Mouse (Mus musculus) C2C12 (cell line): ENCODE results near the gene Efna3. TPM values are rescaled to one million over a fixed set of nuclear protein-coding genes. Genes with fewer than 3 reads are reported as not detected.

Experiments used
- H3K27me3 ChIP-seq: one replicate; pipeline ENCODE4 v1.6.1; 2011; ENCODE audit not compliant: control insufficient read depth, insufficient read depth, insufficient read length
- H3K36me3 ChIP-seq: one replicate; pipeline ENCODE4 v1.6.1; 2011; ENCODE audit not compliant: control insufficient read depth, insufficient read depth
- H3K4me3 ChIP-seq: one replicate; pipeline ENCODE4 v1.5.1; 2011; ENCODE audit warnings: mild to moderate bottlenecking, control low read depth; ENCODE audit not compliant: poor library complexity, insufficient read depth, severe bottlenecking
- H3K79me2 ChIP-seq: one replicate; pipeline ENCODE4 v1.6.1; 2011; ENCODE audit not compliant: control insufficient read depth, insufficient read depth
- H3K79me3 ChIP-seq: one replicate; pipeline ENCODE4 v1.6.1; 2011; ENCODE audit warnings: low read depth, control low read depth
- H3ac ChIP-seq: one replicate; pipeline ENCODE3; 2011; ENCODE audit warnings: low read depth; ENCODE audit not compliant: control insufficient read depth, insufficient read length
- CEBPB ChIP-seq: IDR thresholded peaks from one replicate; pipeline ENCODE4 v1.6.1; 2011; ENCODE audit warnings: low read depth, mild to moderate bottlenecking, control low read depth, moderate library complexity
- CTCF ChIP-seq: IDR thresholded peaks from one replicate; pipeline ENCODE4 v1.5.1; 2011; ENCODE audit not compliant: control insufficient read depth, insufficient read depth, insufficient read length
- FOSL1 ChIP-seq: IDR thresholded peaks from one replicate; pipeline ENCODE4 v1.8.0; 2011; ENCODE audit warnings: mild to moderate bottlenecking, low read length; ENCODE audit not compliant: poor library complexity, insufficient read depth, severe bottlenecking
- MAX ChIP-seq: IDR thresholded peaks from one replicate; pipeline ENCODE4 v1.6.1; 2011; ENCODE audit warnings: mild to moderate bottlenecking, control low read depth
- MYOD1 ChIP-seq: IDR thresholded peaks from one replicate; pipeline ENCODE4 v1.6.1; 2011; ENCODE audit warnings: low read depth; ENCODE audit not compliant: control insufficient read depth, insufficient read length
- MYOG ChIP-seq: IDR thresholded peaks from one replicate; pipeline ENCODE4 v1.6.1; 2011; ENCODE audit not compliant: control insufficient read depth, insufficient read length; ENCODE audit errors: extremely low read depth
- USF1 ChIP-seq: IDR thresholded peaks from one replicate; pipeline ENCODE4 v1.6.1; 2011; ENCODE audit warnings: low read depth, mild to moderate bottlenecking, control low read depth, moderate library complexity
- polyA plus RNA-seq: library from polyadenylated mRNA; unstranded; fragments of >200 nt; fragmentation: generic; extraction: Trizol; gene quantifications from one replicate; pipeline ENCODE4 v1.2.1, GENCODE M21; 2012; ENCODE audit warnings: missing spikeins

Gene Efna3
- polyA plus RNA-seq, 1 experiment, result 2.9 TPM

DNA sequence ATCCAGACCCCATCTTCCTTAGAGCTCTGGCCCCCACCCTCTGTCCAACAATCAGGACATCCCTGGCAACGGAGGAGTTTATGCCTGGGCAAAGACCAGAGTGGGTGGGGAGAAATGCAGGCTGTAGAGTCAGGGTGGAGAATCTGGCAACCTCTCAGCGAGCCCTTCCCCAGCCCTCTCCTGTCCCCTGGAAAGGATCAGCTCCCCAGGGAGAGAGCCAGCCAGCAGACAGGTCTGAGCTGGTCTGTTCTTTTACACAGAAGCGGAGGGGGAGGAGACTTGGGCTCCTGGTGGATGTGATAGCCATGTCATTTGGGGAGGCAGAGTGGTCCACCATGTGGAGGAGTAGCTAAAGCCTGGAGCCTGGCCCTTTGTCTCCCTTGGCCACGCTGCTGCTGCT lies 5.9 kb upstream of the Efna3 start:
- TF ChIP-seq CTCF, result no peak
- no peak for TF ChIP-seq MYOG
- no peak for TF ChIP-seq USF1
- TF ChIP-seq MYOD1, result no peak
- no peak for TF ChIP-seq MAX
- no peak for TF ChIP-seq FOSL1
- no peak for TF ChIP-seq CEBPB
- no peaks in the 10 kb centered on the region for H3K79me2 ChIP-seq
- no peak overlapping the region for H3ac ChIP-seq
- H3K36me3 ChIP-seq, result no peaks in the 10 kb centered on the region
- no peak overlapping the region for H3K4me3 ChIP-seq
- no peaks in the 10 kb centered on the region for H3K79me3 ChIP-seq
- peaks cover 6% of the 10 kb centered on the region for H3K27me3 ChIP-seq

DNA sequence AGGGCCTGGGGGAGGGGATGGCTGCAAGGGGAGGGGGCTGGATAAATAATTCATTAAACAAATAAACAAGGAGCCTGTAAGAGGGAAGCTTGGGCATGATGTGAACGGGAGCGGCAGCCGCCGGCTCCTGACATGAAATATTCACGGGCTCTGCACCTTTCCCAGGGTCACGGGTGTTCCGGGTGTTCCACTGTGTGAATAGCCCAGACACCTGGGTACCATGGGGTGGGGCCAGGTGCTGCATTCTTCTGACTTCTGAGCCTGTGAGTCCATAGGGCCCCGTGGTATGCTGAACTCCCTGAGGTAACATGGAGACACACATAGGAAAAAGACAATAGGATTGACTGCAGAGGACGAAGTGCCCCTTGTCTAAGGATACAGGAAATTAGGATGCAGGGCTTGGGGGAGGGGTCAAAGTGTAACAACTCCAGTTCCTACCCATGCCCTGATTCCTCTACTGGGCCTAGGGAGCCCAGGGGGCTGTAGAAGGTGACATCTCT lies 4.7 kb upstream of the Efna3 start:
- TF ChIP-seq MAX (no peak), MYOD1 (no peak), CTCF (no peak), CEBPB (no peak), MYOG (no peak), FOSL1 (no peak), USF1 (no peak)
- Histone ChIP-seq H3K27me3 (peaks cover 6% of the 10 kb centered on the region), H3K79me3 (no peaks in the 10 kb centered on the region), H3K4me3 (no peak overlapping the region), H3K79me2 (no peaks in the 10 kb centered on the region), H3K36me3 (no peaks in the 10 kb centered on the region), H3ac (no peak overlapping the region)

DNA sequence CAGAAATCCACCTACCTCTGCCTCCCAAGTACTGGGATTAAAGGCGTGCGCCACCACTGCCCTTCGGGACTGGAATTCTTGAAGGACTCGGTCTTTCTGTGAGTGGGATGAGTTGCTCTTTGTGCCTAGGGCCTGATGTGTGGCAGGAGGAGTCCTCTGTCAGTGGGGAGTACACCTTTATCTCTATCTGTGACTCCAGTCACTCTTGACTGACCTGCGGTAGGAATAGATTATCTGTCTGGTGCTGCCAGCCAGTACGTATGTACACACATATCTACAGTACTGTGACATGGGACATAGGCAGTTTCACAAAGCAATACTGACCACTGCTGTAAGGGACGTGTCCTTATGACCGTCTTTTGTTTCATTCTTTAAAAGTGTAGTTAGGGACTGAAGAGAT lies 3.1 kb upstream of the Efna3 start:
- Histone ChIP-seq H3K79me2 (no peaks in the 10 kb centered on the region), H3K4me3 (no peak overlapping the region), H3ac (no peak overlapping the region), H3K27me3 (peaks cover 17% of the 10 kb centered on the region), H3K36me3 (no peaks in the 10 kb centered on the region), H3K79me3 (no peaks in the 10 kb centered on the region)
- TF ChIP-seq MAX, result no peak
- no peak for TF ChIP-seq USF1
- no peak for TF ChIP-seq MYOD1
- TF ChIP-seq CEBPB, result no peak

DNA sequence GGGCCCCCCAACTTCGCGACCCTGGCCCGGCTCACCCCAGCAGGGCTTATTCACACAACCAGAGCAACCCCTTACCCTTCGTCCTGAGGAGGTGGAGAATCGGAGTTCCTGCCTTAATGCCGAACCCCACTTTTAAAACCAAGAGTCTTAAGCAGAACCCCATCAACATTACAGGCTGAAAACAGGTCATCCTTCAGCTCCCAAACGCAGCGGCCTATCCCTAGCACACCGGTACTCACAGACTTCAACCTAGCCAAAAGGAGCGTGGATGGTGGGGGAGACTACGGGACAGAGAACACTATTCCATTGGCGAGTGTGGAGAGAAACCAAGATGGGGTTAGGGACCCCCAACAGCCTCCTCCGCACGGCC lies 649 bp downstream of the Efna3 start:
- Histone ChIP-seq H3ac (peak overlapping the region; percentile 8), H3K27me3 (peaks cover 26% of the 10 kb centered on the region), H3K4me3 (no peak overlapping the region), H3K79me3 (no peaks in the 10 kb centered on the region), H3K36me3 (no peaks in the 10 kb centered on the region), H3K79me2 (no peaks in the 10 kb centered on the region)
- no peak for TF ChIP-seq FOSL1
- TF ChIP-seq MAX, result no peak
- no peak for TF ChIP-seq MYOD1
- TF ChIP-seq MYOG, result no peak
- no peak for TF ChIP-seq CTCF
- no peak for TF ChIP-seq CEBPB
- TF ChIP-seq USF1, result no peak

DNA sequence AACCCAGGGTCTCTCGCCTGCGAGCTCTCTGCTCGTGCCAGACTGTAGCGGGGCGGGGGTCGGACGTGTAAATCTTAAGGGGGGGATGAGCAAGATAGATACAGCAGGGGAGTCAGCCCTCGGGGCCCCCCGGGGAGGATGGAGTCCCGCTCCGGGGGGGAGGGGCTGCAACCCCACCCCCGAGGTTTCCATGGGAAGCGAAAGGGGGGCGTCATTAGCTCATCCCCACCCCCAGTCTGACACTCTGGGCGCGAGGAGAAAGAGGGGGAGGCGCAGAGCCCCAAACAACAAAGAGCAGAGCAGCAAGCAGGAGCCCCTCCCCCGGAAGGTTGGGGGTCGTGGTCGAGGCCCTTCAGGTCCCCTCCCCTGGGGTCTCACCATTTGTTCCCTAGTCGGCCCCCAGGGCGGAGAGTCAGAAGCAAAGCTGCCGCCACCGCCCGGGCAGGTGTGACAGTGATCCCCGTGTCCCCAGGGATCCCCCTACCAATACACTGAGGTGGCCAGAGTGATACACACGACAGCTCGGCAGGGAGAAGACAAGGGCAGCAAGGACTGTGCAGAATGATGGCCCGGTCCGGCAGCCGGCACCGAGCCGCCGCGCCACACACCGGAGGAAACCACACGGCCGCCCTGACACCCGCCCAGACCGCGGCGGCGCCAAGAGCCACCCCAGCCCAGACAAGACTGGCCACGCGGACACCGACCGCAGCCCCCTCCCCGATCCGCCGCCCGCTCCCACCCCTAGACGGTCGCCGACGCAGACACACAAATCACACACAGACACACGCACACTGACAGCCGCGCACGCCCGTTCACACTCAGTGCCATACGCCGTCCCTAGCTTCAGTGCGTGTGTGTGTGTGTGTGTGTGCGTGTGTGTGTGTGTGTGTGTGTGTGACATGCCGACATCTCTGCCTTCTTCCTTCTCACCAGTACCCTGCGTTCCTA lies 1.3 kb downstream of the Efna3 start:
- Histone ChIP-seq H3K79me2 (no peaks in the 10 kb centered on the region), H3K79me3 (no peaks in the 10 kb centered on the region), H3K36me3 (no peaks in the 10 kb centered on the region), H3K4me3 (no peak overlapping the region), H3K27me3 (peaks cover 26% of the 10 kb centered on the region), H3ac (peak overlapping the region; percentile 2)
- no peak for TF ChIP-seq MYOD1

DNA sequence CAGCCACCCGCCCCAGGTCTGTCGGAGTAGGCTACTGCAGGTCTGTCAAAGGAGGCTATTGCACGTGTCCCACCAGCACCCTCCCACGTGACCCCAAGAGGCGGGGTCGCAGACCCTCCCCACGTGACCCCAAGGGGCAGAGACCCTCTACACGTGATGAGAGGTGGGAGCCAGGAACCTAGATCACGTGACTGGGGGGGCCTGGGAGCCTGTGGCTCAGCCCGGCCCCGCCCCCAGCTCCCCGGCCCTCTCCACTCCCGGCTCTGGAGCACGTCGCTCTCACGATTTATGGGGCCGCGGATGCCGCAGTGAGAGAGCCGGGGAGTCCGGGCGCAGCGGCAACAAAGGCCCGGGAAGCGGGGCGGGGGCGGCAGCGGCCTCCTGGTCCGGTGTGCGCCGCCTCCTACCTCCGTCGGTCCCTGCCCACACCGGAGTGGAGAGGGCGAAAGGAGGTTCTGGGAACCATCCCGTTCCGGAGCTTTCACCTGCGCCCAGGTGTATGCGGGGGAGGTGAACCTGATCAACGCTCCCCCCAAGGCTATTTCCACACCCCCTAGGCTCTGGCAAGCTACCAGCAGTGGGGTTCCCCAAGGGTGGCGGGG lies 2.1 kb downstream of the Efna3 start:
- H3K4me3 ChIP-seq, result no peak overlapping the region
- no peaks in the 10 kb centered on the region for H3K79me3 ChIP-seq
- peaks cover 26% of the 10 kb centered on the region for H3K27me3 ChIP-seq
- no peaks in the 10 kb centered on the region for H3K36me3 ChIP-seq
- TF ChIP-seq USF1 (peak; percentile 75), MYOD1 (no peak), MAX (no peak)
- H3ac ChIP-seq, result no peak overlapping the region
- H3K79me2 ChIP-seq, result no peaks in the 10 kb centered on the region
